Mouse (Mus musculus) limb, embryonic 10.5 days (tissue): ENCODE data around the gene Tob1. TPM values are rescaled to one million over a fixed set of nuclear protein-coding genes. Genes with fewer than 3 reads are reported as not detected.
A peak's percentile ranks its signal among the peaks of the same experiment; 100 is the strongest.

Source experiments
- DNase-seq: peaks from one replicate; pipeline ENCODE4 v3.0.0-alpha.2; 2017; ENCODE audit warnings: low spot score
- H3K27ac ChIP-seq: fragments of 300-500 bp; sonication (generic); 2 replicates; pipeline ENCODE4 v1.5.1; 2016; ENCODE audit warnings: mild to moderate bottlenecking
- H3K27me3 ChIP-seq: fragments of 300-500 bp; sonication (generic); 2 replicates; pipeline ENCODE4 v1.6.1; 2016; ENCODE audit warnings: low read depth, mild to moderate bottlenecking; ENCODE audit not compliant: poor library complexity, severe bottlenecking
- H3K36me3 ChIP-seq: fragments of 300-500 bp; sonication (generic); 2 replicates; pipeline ENCODE4 v1.6.1; 2016; ENCODE audit warnings: mild to moderate bottlenecking, moderate library complexity
- H3K4me1 ChIP-seq: fragments of 300-500 bp; sonication (generic); 2 replicates; pipeline ENCODE4 v1.6.1; 2016
- H3K4me3 ChIP-seq: fragments of 300-500 bp; sonication (generic); 2 replicates; pipeline ENCODE4 v1.5.1; 2016; ENCODE audit warnings: mild to moderate bottlenecking, moderate library complexity
- H3K9me3 ChIP-seq: fragments of 300-500 bp; sonication (generic); replicated peaks from 2 replicates; pipeline ENCODE4 v1.6.1; 2016; ENCODE audit warnings: mild to moderate bottlenecking
- WGBS: fragments of 180-500 bp; shearing (Covaris S2); methylation state at CpG from one replicate; pipeline ENCODE4 v1.1.7; 2016; 5-methylcytosine and 5-hydroxymethylcytosine counted together
- polyA plus RNA-seq: library from polyadenylated mRNA; unstranded; fragments of >200 nt; fragmentation: Nextera tagmentation; extraction: Ambion mirVana; gene quantifications from 2 replicates; pipeline ENCODE4 v1.2.1, GENCODE M21; 2016

The Tob1 gene
- polyA plus RNA-seq = 15.0 and 22.5 TPM in 2 replicates

GRCm38 (mm10) chr11:94211124-94211603, at the start of gene Tob1:
Gene Tob1 (plus strand): TSS chr11:94211454.
- Histone ChIP-seq H3K27ac (peak within 1 kb of the TSS; percentile 99), H3K36me3 (peaks cover 22% of the 10 kb centered on the region), H3K4me1 (peaks cover 28% of the 10 kb centered on the region), H3K4me3 (peak within 1 kb of the TSS; percentile 91), H3K27me3 (no peaks in the 10 kb centered on the region), H3K9me3 (no peaks in the 10 kb centered on the region)
- peak; percentile 99 for DNase-seq
- WGBS = 2% methylated on average over 28 of the region's 55 CpGs

- H3K27ac ChIP-seq = peak overlapping the region; percentile 89; the same call in 1 of the 2 replicates
- H3K36me3 ChIP-seq = no peaks in the 10 kb centered on the region
- DNase-seq = no peak
- peaks cover 15% of the 10 kb centered on the region; the same call in 1 of the 2 replicates for H3K27me3 ChIP-seq
- H3K4me3 ChIP-seq = no peak overlapping the region
- WGBS = 85% methylated on average over 11 of the region's 11 CpGs
- no peaks in the 10 kb centered on the region for H3K9me3 ChIP-seq
- H3K4me1 ChIP-seq = peaks cover 41% of the 10 kb centered on the region
Measured at GRCm38 (mm10) chr11:94161867-94162581, 49.2 kb upstream of the Tob1 start.

DNA sequence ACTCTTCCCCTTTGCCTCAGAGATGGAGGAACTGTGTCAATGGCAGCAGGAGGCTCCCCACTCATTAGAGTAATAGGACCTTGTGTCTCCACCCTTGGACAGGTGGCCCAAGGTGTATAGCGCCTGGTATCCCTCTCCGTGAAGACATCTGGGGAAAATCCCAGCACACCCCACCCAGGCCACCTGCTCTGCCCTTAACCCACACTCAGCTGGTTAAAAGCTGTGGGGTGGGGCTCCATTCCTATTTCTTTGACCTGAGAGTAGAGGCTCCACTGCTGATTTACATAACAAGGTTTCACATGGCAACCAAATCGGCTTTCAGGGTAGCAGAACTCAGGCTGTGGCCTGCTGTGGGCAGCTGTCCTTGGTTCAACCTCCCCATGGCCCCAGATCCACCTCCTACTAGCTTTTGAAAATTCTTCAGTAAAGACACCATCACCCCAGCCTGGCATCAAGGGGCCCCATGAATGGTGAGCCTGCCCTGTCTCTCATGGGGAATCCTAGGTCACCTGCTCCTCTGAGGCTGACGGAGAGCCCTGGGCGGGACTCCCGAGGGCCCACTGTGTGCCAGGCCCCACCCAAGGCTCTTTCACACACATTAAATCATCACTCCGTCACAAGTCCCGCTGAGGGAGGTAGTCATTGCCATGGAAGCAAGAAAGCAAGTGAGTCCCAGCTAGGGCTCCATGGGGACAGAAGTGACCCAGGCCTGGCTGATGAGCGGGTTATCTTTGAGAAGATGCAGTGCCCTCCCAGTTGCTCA, 48.1 kb upstream of the Tob1 start:
- Histone ChIP-seq H3K36me3 (no peaks in the 10 kb centered on the region), H3K27me3 (peaks cover 15% of the 10 kb centered on the region; the same call in 1 of the 2 replicates), H3K9me3 (no peaks in the 10 kb centered on the region), H3K27ac (no peak overlapping the region), H3K4me1 (peaks cover 41% of the 10 kb centered on the region), H3K4me3 (no peak overlapping the region)
- DNase-seq = no peak
- 75% methylated on average over 9 of the region's 9 CpGs for WGBS

- H3K27me3 ChIP-seq = peaks cover 15% of the 10 kb centered on the region; the same call in 1 of the 2 replicates
- no peak overlapping the region for H3K4me3 ChIP-seq
- no peaks in the 10 kb centered on the region for H3K36me3 ChIP-seq
- H3K9me3 ChIP-seq = no peaks in the 10 kb centered on the region
- H3K27ac ChIP-seq = no peak overlapping the region
- WGBS = 73% methylated on average over 4 of the region's 4 CpGs
- peaks cover 15% of the 10 kb centered on the region for H3K4me1 ChIP-seq
- no peak for DNase-seq
Measured at GRCm38 (mm10) chr11:94165745-94166144, 45.5 kb upstream of the Tob1 start.

DNA sequence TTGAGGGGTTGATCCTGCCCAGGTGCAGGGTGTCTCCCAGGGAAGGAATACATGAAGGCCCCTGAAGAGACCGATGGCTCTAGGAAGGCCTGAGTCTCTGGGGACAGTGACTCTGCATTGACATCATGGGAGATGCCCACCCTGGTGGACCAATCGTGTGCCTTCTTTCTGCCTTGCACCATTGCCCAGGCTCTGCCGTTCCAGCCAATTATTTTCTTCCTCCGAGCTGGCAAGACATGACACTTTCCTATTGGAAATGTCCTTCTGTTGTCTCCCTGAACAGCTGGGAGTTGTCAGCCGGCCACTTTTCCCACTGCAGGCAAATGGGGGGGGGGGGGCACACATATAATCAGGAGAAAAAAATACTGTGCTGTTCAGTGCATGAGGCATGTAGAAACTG, 43.0 kb upstream of the Tob1 start:
- H3K4me1 ChIP-seq = peaks cover 7% of the 10 kb centered on the region; the same call in 1 of the 2 replicates
- H3K9me3 ChIP-seq = no peaks in the 10 kb centered on the region
- no peak overlapping the region for H3K4me3 ChIP-seq
- no peaks in the 10 kb centered on the region for H3K36me3 ChIP-seq
- H3K27ac ChIP-seq = no peak overlapping the region
- 0 out of 2 replicates have a peak, but pooled peaks cover 8% of the 10 kb centered on the region for H3K27me3 ChIP-seq
- no peak for DNase-seq
- 76% methylated on average over 5 of the region's 5 CpGs for WGBS

DNA sequence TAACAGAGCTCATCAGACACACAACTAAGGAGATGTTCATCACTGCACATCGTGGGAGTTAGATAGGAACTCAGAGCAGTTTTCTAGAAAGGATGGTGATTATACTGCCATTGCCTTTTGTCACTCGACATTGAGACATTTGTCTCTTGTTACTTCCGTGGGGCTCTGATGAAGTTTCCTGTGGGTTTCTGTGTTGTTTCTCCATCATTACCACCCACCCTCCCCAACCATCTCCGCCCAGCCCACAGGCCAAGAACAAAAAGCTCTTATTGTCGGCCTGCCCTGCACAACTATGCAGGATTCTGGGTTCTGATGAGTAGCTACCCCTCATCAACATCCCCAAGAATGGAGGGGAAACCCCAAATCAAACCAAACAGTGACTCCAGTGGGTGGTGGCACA, 41.7 kb upstream of the Tob1 start:
- Histone ChIP-seq H3K4me1 (0 out of 2 replicates have a peak, but pooled peaks cover 4% of the 10 kb centered on the region), H3K27ac (no peak overlapping the region), H3K4me3 (no peak overlapping the region), H3K27me3 (no peaks in the 10 kb centered on the region), H3K36me3 (no peaks in the 10 kb centered on the region), H3K9me3 (no peaks in the 10 kb centered on the region)
- no peak for DNase-seq
- WGBS = 82% methylated on average over 5 of the region's 5 CpGs

GRCm38 (mm10) chr11:94171691-94172090, 39.6 kb upstream of the Tob1 start:
- H3K27ac ChIP-seq = no peak overlapping the region
- H3K9me3 ChIP-seq = no peaks in the 10 kb centered on the region
- no peak for DNase-seq
- no peaks in the 10 kb centered on the region for H3K36me3 ChIP-seq
- peaks cover 12% of the 10 kb centered on the region; the same call in 1 of the 2 replicates for H3K4me1 ChIP-seq
- no peaks in the 10 kb centered on the region for H3K27me3 ChIP-seq
- 82% methylated on average over 5 of the region's 5 CpGs for WGBS
- no peak overlapping the region for H3K4me3 ChIP-seq

DNA sequence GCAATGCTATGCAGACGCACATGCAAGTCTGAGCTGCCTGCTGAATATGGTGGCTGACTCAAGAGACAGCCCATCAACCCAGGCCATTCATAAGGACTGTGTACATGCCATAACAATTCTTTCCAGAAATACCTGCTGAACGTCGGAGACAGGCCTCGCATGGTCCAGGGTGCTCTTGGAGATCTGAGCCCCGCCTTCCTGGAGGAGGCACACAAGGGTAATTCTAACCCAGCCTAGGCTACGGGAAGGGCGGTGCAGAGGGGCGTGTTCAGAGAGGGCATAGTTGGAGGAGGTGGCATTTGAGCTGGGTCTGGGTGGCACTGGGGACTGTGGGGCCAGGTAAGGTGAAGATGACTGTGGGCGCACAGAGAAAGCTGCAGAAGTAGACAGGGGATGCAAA, 39.1 kb upstream of the Tob1 start:
- no peaks in the 10 kb centered on the region for H3K9me3 ChIP-seq
- H3K27ac ChIP-seq = no peak overlapping the region
- DNase-seq = no peak
- no peaks in the 10 kb centered on the region for H3K27me3 ChIP-seq
- peaks cover 12% of the 10 kb centered on the region; the same call in 1 of the 2 replicates for H3K4me1 ChIP-seq
- H3K36me3 ChIP-seq = no peaks in the 10 kb centered on the region
- no peak overlapping the region for H3K4me3 ChIP-seq
- WGBS = 80% methylated on average over 9 of the region's 9 CpGs

- 69% methylated on average over 4 of the region's 4 CpGs for WGBS
- no peaks in the 10 kb centered on the region for H3K9me3 ChIP-seq
- H3K4me3 ChIP-seq = no peak overlapping the region
- no peak for DNase-seq
- H3K27me3 ChIP-seq = no peaks in the 10 kb centered on the region
- no peak overlapping the region for H3K27ac ChIP-seq
- no peaks in the 10 kb centered on the region for H3K36me3 ChIP-seq
- H3K4me1 ChIP-seq = peaks cover 12% of the 10 kb centered on the region; the same call in 1 of the 2 replicates
Measured at GRCm38 (mm10) chr11:94173726-94174146, 37.5 kb upstream of the Tob1 start.

GRCm38 (mm10) chr11:94175288-94175687, 36.0 kb upstream of the Tob1 start:
- Histone ChIP-seq H3K4me3 (no peak overlapping the region), H3K4me1 (peaks cover 13% of the 10 kb centered on the region; the same call in 1 of the 2 replicates), H3K27me3 (no peaks in the 10 kb centered on the region), H3K9me3 (no peaks in the 10 kb centered on the region), H3K36me3 (no peaks in the 10 kb centered on the region), H3K27ac (no peak overlapping the region)
- no peak for DNase-seq
- WGBS = 76% methylated on average over 7 of the region's 7 CpGs

DNA sequence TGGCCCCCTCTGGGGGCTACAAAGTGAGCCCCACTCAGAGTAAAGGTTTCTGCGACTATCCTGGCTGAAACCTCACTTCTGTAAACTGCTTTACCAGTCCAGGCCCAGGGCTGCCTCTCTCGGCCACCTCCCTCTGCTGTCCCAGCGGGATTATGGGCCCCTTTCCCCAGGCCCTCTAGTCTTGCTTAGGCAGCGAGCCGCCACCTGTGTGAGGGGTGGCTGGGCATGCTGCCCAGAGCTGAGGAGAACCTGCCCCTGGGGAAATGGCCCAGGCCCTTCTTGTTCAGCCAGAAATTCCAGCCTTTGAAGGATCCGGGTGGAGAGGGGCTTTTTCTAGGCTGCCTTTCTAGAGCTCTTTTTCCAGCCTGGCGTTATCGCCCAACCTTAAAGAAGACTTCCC, 35.6 kb upstream of the Tob1 start:
- WGBS = 65% methylated on average over 8 of the region's 8 CpGs
- H3K27ac ChIP-seq = 0 out of 2 replicates have a peak overlapping the region, but pooled peaks have one; percentile 42
- no peak for DNase-seq
- peaks cover 15% of the 10 kb centered on the region; the same call in 1 of the 2 replicates for H3K4me1 ChIP-seq
- no peaks in the 10 kb centered on the region for H3K36me3 ChIP-seq
- no peaks in the 10 kb centered on the region for H3K9me3 ChIP-seq
- no peaks in the 10 kb centered on the region for H3K27me3 ChIP-seq
- H3K4me3 ChIP-seq = no peak overlapping the region

DNA sequence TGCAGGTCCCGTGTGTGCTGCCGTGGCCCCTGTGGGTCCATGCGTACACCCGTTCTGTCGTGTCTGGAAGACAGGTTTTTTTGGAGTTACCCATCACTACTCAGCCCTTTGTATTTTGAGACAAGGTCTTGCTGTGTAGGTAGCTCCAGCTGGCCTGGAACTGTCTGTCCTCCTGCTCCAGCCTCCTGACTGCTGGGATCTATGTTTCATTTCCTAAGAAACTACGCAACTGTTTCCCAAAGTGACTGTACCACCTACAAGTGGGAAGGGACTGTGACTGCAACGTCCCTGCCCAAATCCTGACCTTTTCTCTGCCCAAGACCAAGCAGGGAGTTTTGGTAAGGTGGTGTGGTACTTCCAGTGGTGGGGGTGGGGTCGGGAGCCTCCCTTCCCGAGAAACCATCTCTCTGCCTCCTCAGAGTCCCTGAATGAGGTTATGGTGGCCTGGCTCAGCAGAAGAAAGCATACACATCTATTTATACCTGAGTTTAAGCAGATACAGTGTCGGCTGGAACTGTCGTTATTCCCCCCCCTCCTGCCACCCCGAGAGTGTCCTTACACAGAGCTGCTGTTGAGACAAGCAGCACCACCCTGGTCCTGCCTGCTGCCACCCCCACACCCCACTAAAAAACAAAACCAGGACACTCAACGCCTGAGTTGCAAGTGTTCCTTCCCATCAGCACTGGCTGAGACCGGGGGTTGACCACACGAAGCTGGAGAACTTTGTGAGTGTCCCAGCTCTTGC, 33.2 kb upstream of the Tob1 start:
- H3K4me1 ChIP-seq = peaks cover 11% of the 10 kb centered on the region; the same call in 1 of the 2 replicates
- no peak overlapping the region for H3K4me3 ChIP-seq
- no peaks in the 10 kb centered on the region for H3K9me3 ChIP-seq
- no peaks in the 10 kb centered on the region for H3K27me3 ChIP-seq
- no peaks in the 10 kb centered on the region for H3K36me3 ChIP-seq
- H3K27ac ChIP-seq = no peak overlapping the region
- WGBS = 81% methylated on average over 15 of the region's 15 CpGs
- no peak for DNase-seq
